Comparison of ENCODE assay signal across 8 mouse cellular contexts in the genomic region with DNA sequence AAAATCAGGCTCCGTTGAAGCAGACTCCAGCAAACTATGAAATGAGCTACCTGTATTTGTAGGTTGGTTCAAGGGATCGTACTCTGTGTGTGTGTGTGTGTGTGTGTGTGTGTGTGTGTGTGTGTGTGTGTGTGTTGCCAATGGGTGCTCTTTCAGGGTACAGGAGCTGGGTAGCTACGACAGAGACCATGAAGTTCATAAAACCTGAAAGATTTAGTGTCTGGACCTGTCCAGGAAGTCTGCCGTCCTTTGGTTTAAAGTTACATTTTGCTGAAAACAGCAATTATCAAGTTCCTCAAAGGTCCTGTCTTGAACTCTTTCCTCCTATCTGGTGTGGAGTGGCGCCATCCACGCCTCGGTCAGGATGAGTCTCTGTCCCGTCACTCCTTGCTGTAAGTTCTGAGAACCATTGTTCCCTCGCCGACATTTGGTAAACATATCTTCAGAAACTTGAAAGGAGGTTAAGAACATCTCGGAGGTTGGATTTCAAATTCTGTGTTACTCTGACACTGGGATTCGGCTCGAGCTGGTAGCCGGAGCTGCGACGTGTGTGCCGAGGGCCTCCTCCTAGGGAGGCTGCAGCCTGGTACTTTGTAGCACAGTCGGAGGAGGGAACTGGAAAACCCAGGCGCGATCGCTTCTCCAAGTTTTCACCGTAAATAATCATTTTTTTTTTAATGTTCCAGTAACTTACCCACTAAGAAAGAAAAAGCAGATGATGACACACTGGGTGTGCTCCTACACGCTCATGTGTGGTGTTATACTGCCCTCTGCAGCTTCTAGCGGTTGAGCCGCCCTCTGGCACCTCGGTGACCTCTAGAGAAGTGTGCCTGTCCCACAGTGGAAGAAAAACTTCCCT.
DNase-seq lines count a peak whose midpoint lies in the region; ATAC-seq and TF ChIP-seq lines count a peak whose summit lies in the region.

No protein-coding gene starts in this region.

- no peaks in the 10 kb centered on the region for H3K4me1 ChIP-seq in intestine, postnatal 0 days (replicated peaks; ENCODE audit: control insufficient read depth, insufficient read depth, low read length)
- H3K4me1 ChIP-seq in liver, embryonic 14.5 days (replicated peaks; ENCODE audit: control insufficient read depth in 2 of 2, insufficient read depth in 2 of 2, low read length in 1 of 2) = 0 out of 4 replicates have a peak, but pooled peaks cover 0 to 2% of the 10 kb centered on the region in 2 experiments
- no peaks in the 10 kb centered on the region for H3K4me1 ChIP-seq in neural tube, embryonic 15.5 days

- no peaks in the 10 kb centered on the region for H3K9me3 ChIP-seq in intestine, postnatal 0 days (ENCODE audit: control insufficient read depth)
- no peaks in the 10 kb centered on the region for H3K9me3 ChIP-seq in liver, embryonic 14.5 days (ENCODE audit: control insufficient read depth, low read length)
- H3K9me3 ChIP-seq in neural tube, embryonic 15.5 days (replicated peaks) = no peaks in the 10 kb centered on the region

- peak in 1 of 2 experiments; percentile 19 for DNase-seq in layer of hippocampus, adult 2 months (ENCODE audit: low spot score in 2 of 2)
- no peak for DNase-seq in layer of hippocampus, adult 8-10 months (ENCODE audit: low spot score in 2 of 2)
- DNase-seq in embryo, embryonic 11.5 days (ENCODE audit: low read depth, low spot score) = peak; percentile 40
- DNase-seq in gastrocnemius, postnatal 4 days (ENCODE audit: low spot score in 2 of 2) = peak; percentile 56 to 71
- DNase-seq in liver, embryonic 14.5 days (ENCODE audit: low read depth in 3 of 3, low spot score in 3 of 3) = no peak
- no peak for DNase-seq in spleen, adult 18-20 months

- no peak overlapping the region for H3K9ac ChIP-seq in intestine, postnatal 0 days (ENCODE audit: low read depth, low read length)
- H3K9ac ChIP-seq in liver, embryonic 14.5 days (replicated peaks) = no peak overlapping the region
- H3K9ac ChIP-seq in neural tube, embryonic 15.5 days (replicated peaks) = no peak overlapping the region

- H3K4me2 ChIP-seq in intestine, postnatal 0 days (replicated peaks; ENCODE audit: low read depth) = peak overlapping the region; percentile 10; the same call in 1 of the 2 replicates
- no peak overlapping the region for H3K4me2 ChIP-seq in liver, embryonic 14.5 days (ENCODE audit: low read depth)
- H3K4me2 ChIP-seq in neural tube, embryonic 15.5 days = peak overlapping the region; percentile 41

- H3K4me3 ChIP-seq in layer of hippocampus, adult 2 months = peak overlapping the region; percentile 34; the same call in 1 of the 2 replicates
- H3K4me3 ChIP-seq in intestine, postnatal 0 days (ENCODE audit: low read depth, low read length) = 0 out of 2 replicates have a peak overlapping the region, but pooled peaks have one; percentile 4
- H3K4me3 ChIP-seq in liver, embryonic 14.5 days (ENCODE audit: insufficient read depth in 1 of 2, low read depth in 2 of 2, low read length in 2 of 2) = no peak overlapping the region
- 0 out of 2 replicates have a peak overlapping the region, but pooled peaks have one; percentile 14 for H3K4me3 ChIP-seq in neural tube, embryonic 15.5 days (replicated peaks)

- 49% methylated on average over 26 of the region's 26 CpGs for WGBS in intestine, postnatal 0 days
- 48% methylated on average over 26 of the region's 26 CpGs for WGBS in liver, embryonic 14.5 days (ENCODE audit: insufficient replicate concordance)
- WGBS in neural tube, embryonic 15.5 days = 65% methylated on average over 26 of the region's 26 CpGs

- no peak for TF ChIP-seq EP300 in liver, embryonic 14.5 days (IDR thresholded peaks at IDR 0.05; ENCODE audit: low read depth)

- H3K27me3 ChIP-seq in intestine, postnatal 0 days (replicated peaks; ENCODE audit: control insufficient read depth, insufficient read depth, low read length) = no peaks in the 10 kb centered on the region
- no peaks in the 10 kb centered on the region for H3K27me3 ChIP-seq in liver, embryonic 14.5 days (ENCODE audit: control insufficient read depth, insufficient read depth, low read length)
- H3K27me3 ChIP-seq in neural tube, embryonic 15.5 days (replicated peaks) = no peaks in the 10 kb centered on the region

- H3K36me3 ChIP-seq in intestine, postnatal 0 days (ENCODE audit: control insufficient read depth, insufficient read depth) = no peaks in the 10 kb centered on the region
- H3K36me3 ChIP-seq in liver, embryonic 14.5 days (replicated peaks; ENCODE audit: control insufficient read depth, insufficient read depth, low read depth) = no peaks in the 10 kb centered on the region
- H3K36me3 ChIP-seq in neural tube, embryonic 15.5 days = no peaks in the 10 kb centered on the region

- no peak for ATAC-seq in intestine, postnatal 0 days
- no peak for ATAC-seq in liver, embryonic 14.5 days (ENCODE audit: insufficient read depth)
- peak; percentile 72; the same call in 1 of the 2 replicates for ATAC-seq in neural tube, embryonic 15.5 days (ENCODE audit: low FRiP score)

- H3K27ac ChIP-seq in layer of hippocampus, adult 2 months = peak overlapping the region; percentile 6; the same call in 1 of the 2 replicates
- no peak overlapping the region for H3K27ac ChIP-seq in intestine, postnatal 0 days (ENCODE audit: low read depth, low read length)
- no peak overlapping the region for H3K27ac ChIP-seq in liver, embryonic 14.5 days
- no peak overlapping the region for H3K27ac ChIP-seq in neural tube, embryonic 15.5 days (replicated peaks)

- peak; percentile 81 for TF ChIP-seq CTCF in layer of hippocampus, adult 2 months (conservative IDR thresholded peaks at IDR 0.05)
- TF ChIP-seq CTCF in intestine, postnatal 0 days (IDR thresholded peaks at IDR 0.05; ENCODE audit: low read depth) = peak; percentile 78
- TF ChIP-seq CTCF in liver, embryonic 14.5 days (IDR thresholded peaks at IDR 0.05; ENCODE audit: low read depth) = peak; percentile 47; the same call in 1 of the 2 replicates

Comparison
In these comparisons a context has a peak if more than half of its experiments do, and no peak if none do; other contexts are left out.
1. DNase-seq: peak in embryo, embryonic 11.5 days (single experiment) and gastrocnemius, postnatal 4 days (2 of 2); none in layer of hippocampus, adult 8-10 months (0 of 2), liver, embryonic 14.5 days (0 of 3) and spleen, adult 18-20 months (0 of 2).
2. H3K4me3 ChIP-seq: peak in layer of hippocampus, adult 2 months (single experiment), intestine, postnatal 0 days (single experiment) and neural tube, embryonic 15.5 days (single experiment); none in liver, embryonic 14.5 days (0 of 2).
3. Peak in every context shown above with its lines, with median percentiles within 50 percentile points of each other: CTCF ChIP-seq.